In the genomic region with DNA sequence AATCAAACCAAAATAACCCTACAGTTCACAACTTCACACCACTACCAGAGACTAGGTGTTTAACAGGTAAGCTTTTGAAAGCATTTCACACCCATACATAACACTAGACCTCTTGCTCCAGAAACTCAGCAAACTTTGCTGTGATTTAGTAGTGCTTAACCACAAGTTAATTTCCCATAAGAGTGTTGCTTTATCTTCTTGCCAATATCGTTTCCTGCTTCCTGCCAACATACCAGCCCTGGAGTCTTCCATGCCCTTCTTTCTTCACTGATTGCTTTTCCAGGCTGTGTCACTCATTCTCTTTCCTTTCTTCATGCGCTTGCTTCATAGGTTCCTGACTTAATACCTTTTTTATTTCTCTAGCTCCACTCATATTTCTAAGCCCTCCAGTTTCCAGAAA, we compare ENCODE assay signal across 29 mouse cellular contexts. TPM values are rescaled to one million over a fixed set of nuclear protein-coding genes. Genes with fewer than 3 reads are reported as not detected.
A peak's percentile ranks its signal among the peaks of the same experiment; 100 is the strongest.
DNase-seq lines count a peak whose midpoint lies in the region; ATAC-seq lines count a peak whose summit lies in the region.
"Had no signal": no experiment of that assay in that cellular context is flagged by ENCODE, and none has a peak within 500 bp of the region (broad histone marks: within the 10 kb centered on the region; RNA-seq: fewer than 3 reads in every experiment).

No protein-coding gene starts in this region.

- H3K27ac ChIP-seq in lung, embryonic 15.5 days = 0 out of 2 replicates have a peak overlapping the region, but pooled peaks have one; percentile 15
- peak overlapping the region; percentile 35; the same call in 1 of the 2 replicates for H3K27ac ChIP-seq in limb, embryonic 15.5 days
- H3K27ac ChIP-seq: embryonic facial prominence, embryonic 12.5 days; embryonic facial prominence, embryonic 15.5 days; forebrain, embryonic 12.5 days; forebrain, embryonic 15.5 days; heart, embryonic 15.5 days; hindbrain, embryonic 14.5 days; hindbrain, postnatal 0 days had no signal

- WGBS in lung, embryonic 15.5 days = 66% methylated on average over 2 of the region's 2 CpGs
- WGBS in limb, embryonic 15.5 days = 45% methylated on average over 2 of the region's 2 CpGs

- no peaks in the 10 kb centered on the region for H3K27me3 ChIP-seq in lung, embryonic 15.5 days
- H3K27me3 ChIP-seq in limb, embryonic 15.5 days = no peaks in the 10 kb centered on the region
- H3K27me3 ChIP-seq: CH12.LX; embryonic facial prominence, embryonic 12.5 days; embryonic facial prominence, embryonic 15.5 days; forebrain, embryonic 12.5 days; forebrain, embryonic 15.5 days; heart, embryonic 12.5 days; heart, embryonic 15.5 days had no signal

- no peak for DNase-seq in lung, adult 18-20 months
- peak; percentile 39 for DNase-seq in adipocyte (ENCODE audit: low spot score)
- DNase-seq in heart, postnatal 36 days = no peak
- DNase-seq in left cerebral cortex, postnatal 36 days (ENCODE audit: low spot score in 2 of 2) = no peak
- DNase-seq: adrenal gland, adult 8-10 months; cerebellum, adult 11 months; cerebellum, adult 2 months; cerebellum, adult 9-11 months; cerebellum, postnatal 25 days; gastrocnemius, postnatal 14 days; heart, adult 18-20 months; heart, postnatal 10 days; heart, postnatal 4 days had no signal

- H3K9ac ChIP-seq in lung, embryonic 15.5 days = no peak overlapping the region
- H3K9ac ChIP-seq in limb, embryonic 15.5 days = no peak overlapping the region
- H3K9ac ChIP-seq: embryonic facial prominence, embryonic 12.5 days; embryonic facial prominence, embryonic 15.5 days; forebrain, embryonic 12.5 days; forebrain, embryonic 15.5 days; heart, embryonic 12.5 days; heart, embryonic 15.5 days; hindbrain, embryonic 14.5 days had no signal

- H3K4me1 ChIP-seq in lung, embryonic 15.5 days = peaks cover 12% of the 10 kb centered on the region; the same call in 1 of the 2 replicates
- H3K4me1 ChIP-seq in limb, embryonic 15.5 days = peaks cover 16% of the 10 kb centered on the region; the same call in 1 of the 2 replicates
- H3K4me1 ChIP-seq: embryonic facial prominence, embryonic 12.5 days; embryonic facial prominence, embryonic 15.5 days; forebrain, embryonic 12.5 days; forebrain, embryonic 15.5 days; heart, embryonic 12.5 days; heart, embryonic 15.5 days had no signal

- H3K4me3 ChIP-seq in lung, embryonic 15.5 days = no peak overlapping the region
- no peak overlapping the region for H3K4me3 ChIP-seq in limb, embryonic 15.5 days
- H3K4me3 ChIP-seq: embryonic facial prominence, embryonic 12.5 days; embryonic facial prominence, embryonic 15.5 days; erythroblast, embryonic 14.5 days; forebrain, embryonic 12.5 days; forebrain, embryonic 15.5 days; heart, embryonic 12.5 days; heart, embryonic 15.5 days had no signal

- no peaks in the 10 kb centered on the region for H3K9me3 ChIP-seq in lung, embryonic 15.5 days
- H3K9me3 ChIP-seq in limb, embryonic 15.5 days = no peaks in the 10 kb centered on the region
- H3K9me3 ChIP-seq: embryonic facial prominence, embryonic 12.5 days; embryonic facial prominence, embryonic 15.5 days; forebrain, embryonic 12.5 days; forebrain, embryonic 15.5 days; G1E; heart, embryonic 12.5 days; heart, embryonic 15.5 days had no signal

- ATAC-seq in lung, embryonic 15.5 days (ENCODE audit: borderline replicate concordance, extremely low read depth, low FRiP score, low TSS enrichment) = no peak
- peak; percentile 12 for ATAC-seq in CD4-positive, CD25-positive, alpha-beta regulatory T cell, adult 4 months
- ATAC-seq in limb, embryonic 15.5 days (ENCODE audit: insufficient number of reproducible peaks, low FRiP score, low TSS enrichment, low read depth) = peak; percentile 48; the same call in 1 of the 2 replicates
- ATAC-seq: forebrain, embryonic 15.5 days; hindbrain, postnatal 0 days; inflammation-experienced regulatory T-cells, adult 6 months; intestine, embryonic 16.5 days had no signal

- H3K4me2 ChIP-seq in lung, embryonic 15.5 days = no peak overlapping the region
- H3K4me2 ChIP-seq in limb, embryonic 15.5 days = no peak overlapping the region
- H3K4me2 ChIP-seq: embryonic facial prominence, embryonic 12.5 days; embryonic facial prominence, embryonic 15.5 days; forebrain, embryonic 12.5 days; forebrain, embryonic 15.5 days; heart, embryonic 12.5 days; heart, embryonic 15.5 days; hindbrain, embryonic 14.5 days had no signal

- intact Hi-C loops in heart, postnatal 36 days (cut with DNase I) = no loop called here
- intact Hi-C loops in left cerebral cortex, postnatal 36 days (cut with DNase I) = no loop called here

- no peaks in the 10 kb centered on the region for H3K36me3 ChIP-seq in lung, embryonic 15.5 days
- H3K36me3 ChIP-seq in limb, embryonic 15.5 days = no peaks in the 10 kb centered on the region
- H3K36me3 ChIP-seq: embryonic facial prominence, embryonic 12.5 days; embryonic facial prominence, embryonic 15.5 days; forebrain, embryonic 12.5 days; forebrain, embryonic 15.5 days; G1E; heart, embryonic 12.5 days; heart, embryonic 15.5 days had no signal

RNA-seq across cellular contexts. Expression of gene Cetn4, which starts 16.0 kb away (rescaled TPM):
- polyA plus RNA-seq in lung, embryonic 15.5 days (2015; fragmentation: Nextera tagmentation; extraction: Ambion mirVana) = 4.9 and 5.7 TPM in 2 replicates
- polyA plus RNA-seq in CD4-positive, CD25-positive, alpha-beta regulatory T cell, adult 4 months (2017; shearing (Covaris generic)) = under 1 TPM; 0.46 to 0.62 TPM
- polyA plus RNA-seq in limb, embryonic 15.5 days (2015; fragmentation: Nextera tagmentation; extraction: Ambion mirVana) = 2.5 and 3.5 TPM in 2 replicates
- 1 to 10 TPM in 1 of 2 experiments, not detected in 1; 1.6 TPM for total RNA-seq in heart, postnatal 36 days (2021)
- total RNA-seq in left cerebral cortex, postnatal 36 days (2021) = 1 to 10 TPM; 9.3 TPM

RNA-seq across cellular contexts. Expression of gene Bbs12, which starts 16.1 kb away (rescaled TPM):
- 7.7 and 8.1 TPM in 2 replicates for polyA plus RNA-seq in lung, embryonic 15.5 days (2015; fragmentation: Nextera tagmentation; extraction: Ambion mirVana)
- polyA plus RNA-seq in CD4-positive, CD25-positive, alpha-beta regulatory T cell, adult 4 months (2017; shearing (Covaris generic)) = 1 to 10 TPM; 4.6 to 9.5 TPM
- polyA plus RNA-seq in limb, embryonic 15.5 days (2015; fragmentation: Nextera tagmentation; extraction: Ambion mirVana) = 6.7 and 8.0 TPM in 2 replicates
- 1 to 10 TPM in 1 of 2 experiments, under 1 TPM in 1; 0.46 to 1.3 TPM for total RNA-seq in heart, postnatal 36 days (2021)
- total RNA-seq in left cerebral cortex, postnatal 36 days (2021) = 1 to 10 TPM; 3.3 to 4.1 TPM
- polyA plus RNA-seq: erythroblast, embryonic 14.5 days had no signal

RNA-seq across cellular contexts. Expression of gene Fgf2, which starts 19.7 kb away (rescaled TPM):
- 2.2 and 2.3 TPM in 2 replicates for polyA plus RNA-seq in lung, embryonic 15.5 days (2015; fragmentation: Nextera tagmentation; extraction: Ambion mirVana)
- 1 to 10 TPM; 2.2 to 2.3 TPM for polyA plus RNA-seq in CD4-positive, CD25-positive, alpha-beta regulatory T cell, adult 4 months (2017; shearing (Covaris generic))
- 5.6 and 7.5 TPM in 2 replicates for polyA plus RNA-seq in limb, embryonic 15.5 days (2015; fragmentation: Nextera tagmentation; extraction: Ambion mirVana)
- 10 to 100 TPM in 1 of 2 experiments, 1 to 10 TPM in 1; 9.6 to 13.7 TPM for total RNA-seq in heart, postnatal 36 days (2021)
- 1 to 10 TPM; 3.6 to 4.2 TPM for total RNA-seq in left cerebral cortex, postnatal 36 days (2021)
- polyA plus RNA-seq: erythroblast, embryonic 14.5 days had no signal
